Mouse (Mus musculus) G1E-ER4 (cell line): ENCODE data around the gene Cobl. TPM values are rescaled to one million over a fixed set of nuclear protein-coding genes. Genes with fewer than 3 reads are reported as not detected.

Source experiments
- GATA1 ChIP-seq: IDR thresholded peaks from one replicate; pipeline ENCODE4 v1.8.0; 2012; ENCODE audit warnings: low read length, inconsistent platforms
- polyA plus RNA-seq: library from polyadenylated mRNA; stranded (reverse); fragments of >175 nt; gene quantifications from 2 replicates; pipeline ENCODE4 v1.2.3, GENCODE M21; 2012

Gene Cobl
- polyA plus RNA-seq, 1 experiment, result not detected

GRCm38 (mm10) chr11:12234126-12234525, 230.6 kb downstream of the Cobl start:
- TF ChIP-seq GATA1, result no peak

DNA sequence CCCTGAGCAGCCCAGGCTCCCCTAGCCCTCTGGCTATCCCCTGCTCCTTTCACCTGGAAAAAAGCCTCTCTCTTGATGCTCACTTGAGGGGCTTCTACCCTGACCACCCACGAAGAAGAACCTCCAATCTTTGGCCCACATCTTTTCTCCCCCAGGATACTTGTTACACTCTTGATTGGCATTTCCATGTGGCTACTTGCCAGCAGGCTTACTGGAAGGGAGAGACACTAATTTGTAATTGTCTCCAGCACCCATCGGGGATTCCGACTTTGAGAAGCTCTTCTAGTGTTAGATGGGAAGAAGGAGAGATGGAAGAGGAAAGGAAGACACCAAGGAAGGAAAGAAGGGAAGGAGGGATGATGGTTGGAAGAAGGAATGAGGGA, 232.0 kb downstream of the Cobl start:
- no peak for TF ChIP-seq GATA1

DNA sequence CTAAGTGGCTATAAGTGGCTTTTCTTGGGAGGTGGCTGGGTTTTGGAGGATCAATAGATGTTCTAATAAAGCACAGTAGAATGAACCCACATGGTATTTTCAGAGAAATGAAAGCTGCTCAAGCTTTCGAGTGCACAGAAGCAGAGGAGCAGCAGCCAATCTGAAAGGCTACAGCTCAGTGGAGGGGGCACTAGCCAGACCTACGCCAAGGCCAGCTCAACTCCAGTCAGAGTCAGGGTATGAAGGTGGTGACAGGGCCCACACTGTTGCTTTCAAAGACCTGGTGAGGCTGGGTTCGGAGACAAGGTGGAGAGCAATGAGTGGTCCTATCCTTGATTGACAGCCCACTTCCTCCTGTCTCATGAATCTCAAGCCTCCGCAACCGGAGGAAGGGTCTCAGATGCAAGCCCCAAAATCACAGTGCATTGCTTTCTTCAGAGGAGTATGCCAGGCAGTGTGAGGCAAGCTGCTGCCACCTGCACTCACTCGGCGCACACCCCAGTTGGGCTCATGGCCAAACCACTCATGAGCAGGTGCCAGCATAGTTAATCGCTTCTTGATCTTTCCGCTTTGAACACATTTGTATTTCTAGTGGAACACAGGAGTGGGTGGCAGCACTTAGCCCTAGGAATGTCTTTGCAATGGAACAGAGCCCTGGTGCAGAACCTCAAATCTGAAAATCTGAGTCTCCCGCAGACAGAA, 232.6 kb downstream of the Cobl start:
- no peak for TF ChIP-seq GATA1

DNA sequence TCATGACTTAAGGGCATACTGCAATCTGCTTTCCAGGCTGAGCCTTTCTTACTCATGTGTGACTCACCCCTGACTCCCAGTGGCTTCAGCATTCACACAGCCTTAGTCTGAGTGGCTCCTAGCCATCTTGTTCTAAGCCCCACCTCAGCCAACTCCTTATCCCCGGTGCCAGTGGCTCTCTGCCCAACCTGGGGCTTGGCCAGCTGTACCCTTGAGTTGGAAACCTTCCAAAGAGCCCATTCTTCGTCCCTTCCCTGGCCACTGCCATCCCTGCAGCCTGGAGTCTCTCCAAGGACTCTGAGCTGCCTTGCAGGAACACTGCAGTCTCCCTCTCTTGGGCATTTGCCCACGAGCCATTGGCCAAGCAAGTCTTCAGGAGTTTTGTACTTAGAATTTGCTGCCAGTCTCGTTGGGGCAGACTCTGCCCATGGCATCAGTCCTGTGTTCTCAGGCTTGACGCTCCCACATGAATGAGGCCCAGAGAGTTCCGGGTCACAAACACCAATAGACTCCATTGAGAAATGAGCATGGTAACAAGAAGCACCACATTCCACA, 233.2 kb downstream of the Cobl start:
- no peak for TF ChIP-seq GATA1

- TF ChIP-seq GATA1, result no peak
Observed at GRCm38 (mm10) chr11:12229411-12229810, 235.3 kb downstream of the Cobl start.

- no peak for TF ChIP-seq GATA1
Observed at GRCm38 (mm10) chr11:12227343-12227742, 237.4 kb downstream of the Cobl start.

GRCm38 (mm10) chr11:12219594-12220530, 244.9 kb downstream of the Cobl start:
- no peak for TF ChIP-seq GATA1

GRCm38 (mm10) chr11:12216897-12217296, 247.9 kb downstream of the Cobl start:
- no peak for TF ChIP-seq GATA1

DNA sequence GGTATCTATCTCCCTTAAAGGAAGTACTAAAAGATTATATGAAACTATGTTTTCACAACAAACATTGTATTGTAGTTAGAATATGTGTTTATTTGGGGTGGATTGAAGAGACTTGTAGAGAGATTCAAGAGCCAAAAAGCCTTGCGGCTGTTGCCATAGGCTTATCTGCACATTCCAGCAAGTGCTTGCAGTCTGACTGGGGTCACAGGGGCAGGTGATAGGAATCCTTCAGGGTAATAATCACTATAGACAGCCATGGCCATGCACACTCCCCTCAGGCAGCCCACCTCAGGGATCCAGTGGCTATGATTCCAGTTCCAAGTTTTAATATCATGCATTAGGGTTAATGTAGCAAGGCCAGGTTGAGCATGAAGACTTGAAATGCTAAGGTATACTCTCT, 249.2 kb downstream of the Cobl start:
- no peak for TF ChIP-seq GATA1

DNA sequence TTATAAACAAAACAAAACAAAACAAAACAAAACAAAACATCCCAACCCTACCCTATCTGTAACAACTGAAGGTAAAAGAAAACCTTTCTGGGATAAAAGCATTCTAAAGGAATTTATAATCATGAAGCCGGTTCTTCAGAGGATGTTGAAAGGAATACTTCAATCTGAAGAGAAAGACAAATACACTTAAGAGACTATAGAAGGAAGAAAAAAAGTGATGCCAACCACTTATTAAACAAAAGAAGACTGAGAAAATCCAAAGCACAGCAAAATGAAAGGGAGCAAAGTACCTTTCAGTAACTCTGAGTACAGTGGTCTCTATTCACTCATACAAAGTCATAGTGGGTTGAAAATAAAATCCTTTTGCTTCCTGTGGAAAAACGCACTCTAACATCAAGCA, 256.2 kb downstream of the Cobl start:
- no peak for TF ChIP-seq GATA1

DNA sequence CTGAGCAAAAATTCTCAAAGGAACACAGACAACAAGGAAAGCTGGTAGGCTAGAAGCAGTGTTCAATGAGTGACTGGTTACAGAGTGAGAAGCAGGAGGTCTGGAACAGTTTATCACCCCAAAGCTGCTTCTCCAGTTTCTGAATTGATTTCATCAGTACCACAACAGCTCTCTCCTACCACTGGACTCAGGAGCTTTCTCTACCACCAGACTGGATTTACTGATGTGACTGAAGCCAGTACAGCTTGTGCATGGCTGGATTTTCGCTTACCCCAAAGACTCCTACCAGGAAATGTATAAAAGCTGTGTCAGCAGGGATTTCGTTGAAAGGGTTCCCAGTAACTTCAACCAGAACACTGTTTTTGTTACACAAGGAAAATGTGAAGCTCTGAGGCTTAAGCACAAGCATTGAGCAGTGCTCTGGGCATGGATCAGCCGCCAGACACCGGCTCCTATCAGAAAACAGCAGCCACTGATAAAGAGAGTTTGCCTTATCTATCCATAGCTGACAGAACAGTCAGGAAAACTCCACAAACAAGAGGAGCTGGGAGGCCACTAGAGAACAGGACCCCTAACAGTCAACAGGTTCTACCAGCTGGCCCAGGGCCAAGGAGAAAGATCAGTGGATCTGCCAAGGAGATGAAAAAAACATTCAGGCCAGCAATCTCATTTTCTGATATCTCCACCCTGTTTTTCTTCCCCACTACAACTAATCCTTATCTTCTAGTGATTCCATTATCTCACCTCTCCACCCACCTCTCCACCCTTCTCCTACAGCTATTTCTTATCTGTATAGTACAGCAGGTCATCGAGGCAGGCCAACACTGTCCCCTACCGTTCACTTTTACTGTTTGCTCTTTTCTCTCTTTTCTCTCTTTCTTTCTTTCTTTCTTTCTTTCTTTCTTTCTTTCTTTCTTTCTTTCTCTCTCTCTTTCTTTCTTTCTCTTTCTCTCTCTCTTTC, 259.3 kb downstream of the Cobl start:
- no peak for TF ChIP-seq GATA1

DNA sequence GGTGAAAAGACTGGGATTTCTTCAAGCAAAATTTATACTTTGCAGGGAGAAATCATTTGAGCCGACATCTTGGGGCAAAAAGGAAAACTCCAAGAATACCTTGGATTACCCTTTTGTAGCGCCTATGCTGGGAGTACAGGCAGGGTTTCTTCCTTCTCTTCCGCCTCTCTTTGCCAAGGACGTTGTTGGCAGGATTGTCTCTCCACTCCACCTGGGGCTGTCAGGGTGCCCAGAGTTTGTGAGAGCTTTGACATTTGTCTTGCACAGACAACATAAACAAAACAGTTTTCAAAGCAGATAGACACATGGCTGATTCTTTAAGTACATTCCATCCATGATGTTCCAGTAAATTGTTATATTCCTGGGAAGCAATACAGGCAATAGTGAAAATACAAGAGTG, 265.3 kb downstream of the Cobl start:
- no peak for TF ChIP-seq GATA1

DNA sequence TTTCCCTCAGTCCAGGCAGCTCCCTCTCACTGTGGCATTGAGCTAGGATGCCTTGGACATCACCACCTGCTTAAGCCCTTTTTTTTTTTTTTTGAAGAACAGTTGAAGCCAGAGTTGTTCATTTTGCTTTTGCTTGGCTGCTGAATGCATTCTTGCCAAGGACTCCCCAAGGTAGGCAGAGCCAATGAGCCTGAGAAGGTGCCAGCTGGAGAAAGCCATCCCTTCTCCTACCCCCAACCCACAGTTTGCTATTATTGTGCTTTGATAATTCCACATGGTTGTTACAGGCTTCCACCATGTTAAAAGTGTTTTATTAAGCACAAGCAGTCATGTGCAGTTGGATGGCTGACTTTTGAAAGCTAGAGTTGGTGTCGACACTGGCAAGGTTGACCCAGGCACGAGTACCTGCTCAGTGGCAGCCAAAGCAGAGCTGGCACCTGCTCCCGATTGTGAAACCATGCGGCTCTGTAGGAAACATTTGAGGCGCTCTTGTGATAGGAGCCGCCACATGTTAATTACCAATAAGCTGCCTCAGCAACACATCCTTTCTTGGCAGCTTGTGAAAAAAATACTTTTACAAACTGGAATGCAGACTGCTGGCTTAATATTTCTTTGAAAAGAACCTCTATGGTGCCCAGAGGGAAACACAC, 265.9 kb downstream of the Cobl start:
- TF ChIP-seq GATA1, result no peak

GRCm38 (mm10) chr11:12198017-12198416, 266.7 kb downstream of the Cobl start:
- TF ChIP-seq GATA1, result no peak

DNA sequence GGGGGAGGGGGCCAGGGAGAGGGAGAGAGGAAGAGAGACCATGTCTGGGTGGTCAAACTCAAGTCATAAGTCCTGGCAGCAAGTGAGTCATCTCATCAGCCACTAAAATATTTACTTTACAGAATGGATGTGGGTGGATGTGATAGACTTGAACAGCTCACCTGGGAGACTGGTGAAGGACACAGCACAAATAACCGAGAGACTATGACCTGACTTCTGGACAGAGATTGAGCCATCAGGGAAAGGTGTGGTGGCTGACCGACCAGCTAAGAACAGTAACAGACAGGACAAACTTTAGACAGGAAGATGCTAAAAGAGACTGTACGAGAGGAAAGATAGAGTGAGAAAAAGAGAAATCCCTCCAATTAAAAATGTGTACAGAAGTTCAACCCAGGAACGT, 267.2 kb downstream of the Cobl start:
- TF ChIP-seq GATA1, result no peak

GRCm38 (mm10) chr11:12195390-12195789, 269.4 kb downstream of the Cobl start:
- TF ChIP-seq GATA1, result no peak
